7 mouse cellular contexts compared by ENCODE assay signal in the genomic region with DNA sequence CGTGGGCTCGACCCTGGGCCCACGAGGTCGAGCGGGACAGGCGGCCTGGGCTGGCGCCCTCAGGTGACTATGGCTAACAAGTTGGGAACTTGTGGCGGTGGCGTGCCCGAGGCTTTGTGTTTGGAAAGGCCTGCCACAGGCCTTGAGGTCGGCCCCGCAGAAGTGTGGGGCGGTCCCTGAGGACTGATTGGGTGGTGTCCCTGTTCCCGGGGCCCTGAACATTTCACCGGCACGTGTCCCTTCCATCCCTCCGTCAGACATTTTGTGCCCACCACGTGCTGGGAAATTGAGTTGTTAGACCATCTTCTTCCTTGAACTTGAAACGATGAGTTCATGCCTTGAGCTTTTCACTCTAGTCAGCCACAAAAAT. TPM values are rescaled to one million over a fixed set of nuclear protein-coding genes. Genes with fewer than 3 reads are reported as not detected.
DNase-seq lines count a peak whose midpoint lies in the region; ATAC-seq and TF ChIP-seq lines count a peak whose summit lies in the region.

No protein-coding gene starts in this region.

- no peak for TF ChIP-seq CTCF in intestine, postnatal 0 days (IDR thresholded peaks at IDR 0.05; ENCODE audit: low read depth)

- ATAC-seq in activated CD4-positive, CD25-positive, alpha-beta regulatory T cell, adult 4 months = peak; percentile 6
- ATAC-seq in granulocyte monocyte progenitor cell, adult 5-6 weeks (replicated peaks; ENCODE audit: poor library complexity, severe bottlenecking) = peak; percentile 34
- peak; percentile 31; the same call in 1 of the 2 replicates for ATAC-seq in intestine, postnatal 0 days
- ATAC-seq in limb, embryonic 12.5 days (ENCODE audit: insufficient number of reproducible peaks, insufficient read depth, low FRiP score, low TSS enrichment, low read depth) = no peak
- ATAC-seq in midbrain, embryonic 13.5 days = peak; percentile 28

- WGBS in intestine, postnatal 0 days = 0% methylated on average over 17 of the region's 19 CpGs
- WGBS in limb, embryonic 12.5 days = under 1% methylated on average over 19 of the region's 19 CpGs
- 1% methylated on average over 19 of the region's 19 CpGs for WGBS in midbrain, embryonic 13.5 days

- no peaks in the 10 kb centered on the region for H3K9me3 ChIP-seq in intestine, postnatal 0 days (ENCODE audit: control insufficient read depth)
- no peaks in the 10 kb centered on the region for H3K9me3 ChIP-seq in limb, embryonic 12.5 days
- no peaks in the 10 kb centered on the region for H3K9me3 ChIP-seq in midbrain, embryonic 13.5 days

- DNase-seq in embryo, embryonic 10 days (ENCODE audit: low spot score) = peak; percentile 82
- peak; percentile 69 to 78 for DNase-seq in spleen, postnatal 10 days (ENCODE audit: low spot score in 2 of 2)

- peak overlapping the region; percentile 90 for H3K4me2 ChIP-seq in intestine, postnatal 0 days (replicated peaks; ENCODE audit: low read depth)
- peak overlapping the region; percentile 79 for H3K4me2 ChIP-seq in limb, embryonic 12.5 days
- H3K4me2 ChIP-seq in midbrain, embryonic 13.5 days (replicated peaks) = peak overlapping the region; percentile 85

- H3K36me3 ChIP-seq in intestine, postnatal 0 days (ENCODE audit: control insufficient read depth, insufficient read depth) = no peaks in the 10 kb centered on the region
- peaks cover 8% of the 10 kb centered on the region; the same call in 1 of the 2 replicates for H3K36me3 ChIP-seq in limb, embryonic 12.5 days
- H3K36me3 ChIP-seq in midbrain, embryonic 13.5 days = no peaks in the 10 kb centered on the region

- H3K27ac ChIP-seq in intestine, postnatal 0 days (ENCODE audit: low read depth, low read length) = peak overlapping the region; percentile 97
- H3K27ac ChIP-seq in limb, embryonic 12.5 days = peak overlapping the region; percentile 100
- H3K27ac ChIP-seq in midbrain, embryonic 13.5 days = peak overlapping the region; percentile 97

- H3K27me3 ChIP-seq in intestine, postnatal 0 days (replicated peaks; ENCODE audit: control insufficient read depth, insufficient read depth, low read length) = no peaks in the 10 kb centered on the region
- no peaks in the 10 kb centered on the region for H3K27me3 ChIP-seq in limb, embryonic 12.5 days
- H3K27me3 ChIP-seq in midbrain, embryonic 13.5 days = no peaks in the 10 kb centered on the region

- H3K4me1 ChIP-seq in intestine, postnatal 0 days (replicated peaks; ENCODE audit: control insufficient read depth, insufficient read depth, low read length) = 0 out of 2 replicates have a peak, but pooled peaks cover 9% of the 10 kb centered on the region
- H3K4me1 ChIP-seq in limb, embryonic 12.5 days (replicated peaks) = peaks cover 33% of the 10 kb centered on the region
- peaks cover 34% of the 10 kb centered on the region for H3K4me1 ChIP-seq in midbrain, embryonic 13.5 days (replicated peaks)

- peak overlapping the region; percentile 92 for H3K9ac ChIP-seq in intestine, postnatal 0 days (ENCODE audit: low read depth, low read length)
- peak overlapping the region; percentile 99 for H3K9ac ChIP-seq in limb, embryonic 12.5 days (replicated peaks)
- H3K9ac ChIP-seq in midbrain, embryonic 13.5 days (replicated peaks) = peak overlapping the region; percentile 93

- H3K4me3 ChIP-seq in intestine, postnatal 0 days (ENCODE audit: low read depth, low read length) = peak overlapping the region; percentile 89
- peak overlapping the region; percentile 95 for H3K4me3 ChIP-seq in limb, embryonic 12.5 days (replicated peaks)
- peak overlapping the region; percentile 90 for H3K4me3 ChIP-seq in midbrain, embryonic 13.5 days (replicated peaks)

RNA-seq across cellular contexts. Expression of a gene that starts 1.8 kb away (rescaled TPM):
- polyA plus RNA-seq in activated CD4-positive, CD25-positive, alpha-beta regulatory T cell, adult 4 months (2017; shearing (Covaris generic)) = 10 to 100 TPM; 55.1 to 55.3 TPM
- total RNA-seq in granulocyte monocyte progenitor cell, adult 5-6 weeks (2014; fragmentation: Nextera tagmentation) = 672 and 724 TPM in 2 replicates
- total RNA-seq in granulocyte monocyte progenitor cell, adult 5-6 weeks (2017) = 142 and 159 TPM in 2 replicates
- 98.5 and 105 TPM in 2 replicates for polyA plus RNA-seq in intestine, postnatal 0 days (2015; fragmentation: Nextera tagmentation; extraction: Ambion mirVana)
- polyA plus RNA-seq in limb, embryonic 12.5 days (2016; fragmentation: Nextera tagmentation; extraction: Ambion mirVana) = 362 and 372 TPM in 2 replicates
- 126 and 136 TPM in 2 replicates for polyA plus RNA-seq in midbrain, embryonic 13.5 days (2015; fragmentation: Nextera tagmentation; extraction: Ambion mirVana)

RNA-seq across cellular contexts. Expression of a gene that starts 36.6 kb away (rescaled TPM):
- polyA plus RNA-seq in activated CD4-positive, CD25-positive, alpha-beta regulatory T cell, adult 4 months (2017; shearing (Covaris generic)) = 10 to 100 TPM; 68.7 to 68.8 TPM
- total RNA-seq in granulocyte monocyte progenitor cell, adult 5-6 weeks (2014; fragmentation: Nextera tagmentation) = 77.2 and 94.3 TPM in 2 replicates
- total RNA-seq in granulocyte monocyte progenitor cell, adult 5-6 weeks (2017) = 86.2 and 97.0 TPM in 2 replicates
- 67.4 and 81.3 TPM in 2 replicates for polyA plus RNA-seq in intestine, postnatal 0 days (2015; fragmentation: Nextera tagmentation; extraction: Ambion mirVana)
- polyA plus RNA-seq in limb, embryonic 12.5 days (2016; fragmentation: Nextera tagmentation; extraction: Ambion mirVana) = 91.0 and 91.7 TPM in 2 replicates
- 63.2 and 63.9 TPM in 2 replicates for polyA plus RNA-seq in midbrain, embryonic 13.5 days (2015; fragmentation: Nextera tagmentation; extraction: Ambion mirVana)

RNA-seq across cellular contexts. Expression of a gene that starts 39.2 kb away (rescaled TPM):
- 1 to 10 TPM in 1 of 2 experiments, under 1 TPM in 1; 0.93 to 2.7 TPM for polyA plus RNA-seq in activated CD4-positive, CD25-positive, alpha-beta regulatory T cell, adult 4 months (2017; shearing (Covaris generic))
- total RNA-seq in granulocyte monocyte progenitor cell, adult 5-6 weeks (2014; fragmentation: Nextera tagmentation) = 0.45 and 1.2 TPM in 2 replicates
- 2.2 and 3.0 TPM in 2 replicates for total RNA-seq in granulocyte monocyte progenitor cell, adult 5-6 weeks (2017)
- polyA plus RNA-seq in intestine, postnatal 0 days (2015; fragmentation: Nextera tagmentation; extraction: Ambion mirVana) = 0.21 and 0.22 TPM in 2 replicates
- 2.6 and 2.7 TPM in 2 replicates for polyA plus RNA-seq in limb, embryonic 12.5 days (2016; fragmentation: Nextera tagmentation; extraction: Ambion mirVana)
- 0.17 and 0.26 TPM in 2 replicates for polyA plus RNA-seq in midbrain, embryonic 13.5 days (2015; fragmentation: Nextera tagmentation; extraction: Ambion mirVana)
